Mouse (Mus musculus): Measurements from ENCODE around the gene Foxa1.
A peak's percentile ranks its signal among the peaks of the same experiment; 100 is the strongest.

Gene Foxa1

DNA sequence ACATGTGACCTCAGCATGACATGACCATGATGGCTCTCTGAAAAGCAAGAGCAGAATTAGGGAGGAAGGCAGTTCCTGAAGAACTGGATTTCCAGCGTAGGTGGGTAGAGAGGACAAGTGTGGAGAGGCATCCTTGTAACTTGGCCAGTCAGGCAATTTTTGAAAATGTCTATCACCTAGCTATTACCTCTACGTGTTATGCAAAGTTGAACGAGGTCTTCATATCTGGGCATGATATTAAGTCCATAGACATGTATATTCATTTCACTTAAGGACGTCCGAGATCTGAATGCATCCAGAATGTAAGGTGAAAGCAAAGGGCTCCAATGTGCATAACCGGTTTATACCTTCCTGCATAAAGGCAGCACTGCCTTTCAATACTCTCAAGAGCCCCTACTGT is 5.6 kb downstream of the Foxa1 start:
- DNase-seq (ENCODE audit: low read depth, low spot score), result no peak

DNA sequence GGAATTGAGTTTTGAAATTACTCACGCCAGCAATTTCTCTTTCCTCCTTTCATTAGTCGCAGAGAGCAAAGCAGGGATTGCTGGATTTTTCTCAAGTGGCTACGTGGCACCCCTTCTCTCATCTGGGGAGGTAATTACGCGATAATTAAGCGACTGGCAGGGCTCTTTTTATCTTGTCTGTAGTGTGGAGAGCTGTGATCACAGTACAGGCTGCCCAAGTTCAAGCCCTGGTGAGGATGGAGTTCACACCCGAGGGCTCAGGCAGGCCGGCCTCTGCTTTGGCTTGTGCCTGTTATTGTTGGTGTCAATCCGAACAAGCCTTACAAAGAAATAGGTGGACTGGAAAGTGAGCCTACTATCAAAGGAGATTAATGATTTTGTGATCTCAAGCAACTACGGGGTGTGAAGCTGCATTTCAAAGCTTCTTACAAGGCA is 7.1 kb downstream of the Foxa1 start:
- peak; percentile 55 for DNase-seq (ENCODE audit: low read depth, low spot score)

DNA sequence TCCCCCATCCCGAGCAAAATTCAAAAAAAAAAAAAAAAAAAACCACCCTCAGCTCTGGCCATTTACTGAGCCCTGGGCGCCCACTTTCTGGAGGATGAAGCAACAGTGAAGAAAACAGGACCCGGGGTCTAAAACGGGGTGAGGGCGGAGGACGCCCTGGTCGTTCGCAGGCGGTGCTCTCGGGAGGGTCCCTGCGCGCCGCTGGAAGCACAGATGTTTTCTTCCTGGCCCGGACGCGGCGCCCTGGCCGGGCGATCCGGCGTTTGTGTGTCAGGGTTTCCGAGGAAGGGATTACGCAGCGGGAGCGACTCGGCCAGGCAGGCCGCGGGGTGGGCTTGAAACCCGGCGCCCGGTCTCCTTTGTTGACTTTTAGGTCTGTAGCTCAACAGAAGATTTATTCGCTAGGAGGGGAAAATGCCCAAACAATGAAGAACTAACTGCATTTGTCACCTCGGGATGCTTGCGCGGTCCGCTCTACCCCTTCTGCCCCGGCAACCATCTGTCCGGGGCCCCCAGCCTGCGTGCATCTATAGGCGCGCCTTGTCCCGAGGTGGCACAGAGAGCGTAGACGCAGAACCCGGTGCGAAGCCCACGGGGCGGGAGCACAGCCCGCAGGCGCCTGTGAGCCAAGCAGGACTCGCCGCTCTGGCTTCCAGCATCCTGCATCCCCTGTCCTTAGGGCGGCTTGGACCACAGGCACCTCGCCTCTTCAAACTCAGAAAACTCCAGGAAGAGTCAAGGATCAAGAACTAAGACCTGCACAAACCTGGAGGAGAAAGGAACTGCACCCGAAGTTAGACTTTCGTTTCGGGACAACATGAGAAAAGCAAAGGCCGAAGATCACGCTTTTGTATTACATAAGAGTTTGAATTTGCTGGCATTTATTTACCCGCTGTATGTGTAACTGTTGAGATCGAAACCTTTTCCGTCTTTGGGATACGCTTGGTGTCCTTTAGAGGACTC is 7.8 kb downstream of the Foxa1 start:
- peak; percentile 71 for DNase-seq (ENCODE audit: low read depth, low spot score)

DNA sequence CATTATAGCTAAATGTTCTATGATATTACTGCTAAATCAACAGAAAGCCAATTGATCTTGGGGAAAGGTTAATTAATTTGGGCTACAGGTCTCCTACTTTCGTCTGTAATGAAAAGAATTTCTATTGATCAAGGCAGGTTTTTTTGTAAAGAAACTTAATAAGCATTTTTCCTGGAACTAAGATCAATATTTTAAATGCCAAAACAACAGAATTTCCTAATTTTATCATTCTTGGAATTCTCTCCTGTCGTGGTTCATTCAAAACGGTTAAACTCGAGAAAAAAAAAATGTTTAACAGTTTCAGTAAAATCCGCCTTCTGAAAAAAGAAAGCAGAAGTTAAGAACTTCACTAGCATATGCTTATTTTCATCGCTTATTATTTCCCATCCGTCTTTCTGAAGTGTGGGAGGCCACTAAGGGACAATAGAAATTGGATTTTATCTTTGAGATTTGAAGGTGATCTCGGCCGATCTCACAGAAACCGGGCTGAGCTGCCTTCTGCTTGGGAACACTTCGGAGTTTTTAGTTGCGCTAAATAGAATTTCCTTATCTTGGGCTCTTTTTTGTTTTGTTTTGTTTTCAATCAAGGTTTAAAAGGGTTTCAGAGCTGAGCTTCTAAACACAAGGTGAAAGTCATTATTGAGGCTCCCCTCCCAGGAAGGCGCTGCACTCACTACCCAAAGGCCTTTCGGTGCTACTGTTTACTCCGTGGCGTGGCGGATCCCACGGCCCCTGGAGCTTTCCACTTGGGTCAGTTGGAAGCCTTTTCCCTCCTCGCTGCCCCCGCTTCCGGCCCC is 8.7 kb downstream of the Foxa1 start:
- peak; percentile 63 for DNase-seq (ENCODE audit: low read depth, low spot score)

DNA sequence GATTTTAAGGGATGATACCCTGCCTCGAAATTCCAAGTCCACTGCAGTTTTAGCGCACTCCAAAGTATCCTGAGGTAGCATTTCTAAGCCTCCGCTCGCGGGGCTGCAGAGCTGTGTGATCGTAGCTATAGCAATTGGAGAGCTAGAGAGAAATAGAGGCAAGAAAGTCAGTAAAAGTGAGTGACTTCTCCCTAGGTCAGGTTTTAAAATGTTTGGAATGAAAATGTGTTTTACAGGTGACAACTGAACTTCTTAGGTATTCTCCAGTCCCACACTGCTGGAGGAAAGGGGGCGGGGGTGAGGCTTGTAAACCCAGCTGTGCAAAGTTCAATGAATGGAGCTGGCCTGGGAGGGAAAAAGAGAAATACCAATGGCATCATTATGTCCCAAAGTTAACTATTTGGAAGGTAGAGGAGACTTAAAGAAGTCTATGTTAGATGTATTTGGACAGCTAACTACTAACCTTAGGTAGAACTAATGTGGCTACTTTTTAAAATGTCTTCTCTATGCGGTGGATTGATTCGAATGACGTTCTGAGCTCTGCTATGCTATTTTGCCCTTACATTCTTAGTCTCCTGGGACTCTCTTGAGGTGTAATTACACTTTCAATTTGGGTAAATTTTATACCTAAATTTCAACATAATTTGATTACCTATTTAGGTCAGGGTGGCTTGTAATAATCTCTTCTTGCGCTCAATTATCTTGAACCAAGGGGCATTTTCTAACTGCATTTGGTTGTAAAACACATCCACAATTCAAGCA is 9.6 kb downstream of the Foxa1 start:
- DNase-seq (ENCODE audit: low read depth, low spot score), result no peak

DNA sequence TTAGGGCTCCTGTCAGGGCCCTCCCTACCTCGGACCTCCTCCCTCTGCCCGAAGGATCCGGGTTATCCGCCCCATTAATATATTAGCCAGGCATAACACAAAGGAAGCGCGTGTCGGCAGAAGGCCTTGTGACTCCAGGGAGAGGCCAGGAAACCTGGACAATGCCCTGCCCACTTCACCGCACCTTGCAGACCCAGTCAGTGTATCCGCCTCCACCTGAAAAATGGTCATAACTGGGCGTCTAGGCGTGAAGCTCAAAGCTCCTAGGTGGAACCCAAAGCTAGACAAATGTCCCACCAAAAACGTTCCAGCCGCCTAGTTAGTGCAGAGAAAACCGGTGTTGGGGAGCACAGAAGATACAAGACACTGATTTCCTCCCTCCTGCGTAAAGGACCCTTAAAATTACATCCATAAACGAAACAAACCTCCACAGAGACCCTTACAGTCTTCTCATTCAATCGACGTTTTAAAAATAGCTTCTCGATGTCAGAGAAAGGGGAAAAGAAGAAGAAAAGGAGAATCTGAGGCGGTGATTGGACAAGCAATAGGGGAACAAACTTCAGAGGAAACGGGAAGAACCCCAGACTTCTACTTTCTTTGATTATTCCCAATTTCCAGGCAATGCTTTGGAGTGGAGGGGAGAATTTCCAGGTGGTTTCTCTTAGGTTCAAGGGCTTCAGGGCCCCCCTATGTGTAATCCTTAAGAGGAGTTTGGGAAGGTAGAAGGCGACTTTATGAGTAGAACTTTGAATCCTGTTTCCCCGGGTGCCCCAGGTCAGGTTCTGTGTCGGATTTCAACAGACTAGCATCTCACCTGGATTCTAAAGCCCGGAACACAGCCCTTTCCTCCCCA is 10.4 kb downstream of the Foxa1 start:
- no peak for DNase-seq (ENCODE audit: low read depth, low spot score)

DNA sequence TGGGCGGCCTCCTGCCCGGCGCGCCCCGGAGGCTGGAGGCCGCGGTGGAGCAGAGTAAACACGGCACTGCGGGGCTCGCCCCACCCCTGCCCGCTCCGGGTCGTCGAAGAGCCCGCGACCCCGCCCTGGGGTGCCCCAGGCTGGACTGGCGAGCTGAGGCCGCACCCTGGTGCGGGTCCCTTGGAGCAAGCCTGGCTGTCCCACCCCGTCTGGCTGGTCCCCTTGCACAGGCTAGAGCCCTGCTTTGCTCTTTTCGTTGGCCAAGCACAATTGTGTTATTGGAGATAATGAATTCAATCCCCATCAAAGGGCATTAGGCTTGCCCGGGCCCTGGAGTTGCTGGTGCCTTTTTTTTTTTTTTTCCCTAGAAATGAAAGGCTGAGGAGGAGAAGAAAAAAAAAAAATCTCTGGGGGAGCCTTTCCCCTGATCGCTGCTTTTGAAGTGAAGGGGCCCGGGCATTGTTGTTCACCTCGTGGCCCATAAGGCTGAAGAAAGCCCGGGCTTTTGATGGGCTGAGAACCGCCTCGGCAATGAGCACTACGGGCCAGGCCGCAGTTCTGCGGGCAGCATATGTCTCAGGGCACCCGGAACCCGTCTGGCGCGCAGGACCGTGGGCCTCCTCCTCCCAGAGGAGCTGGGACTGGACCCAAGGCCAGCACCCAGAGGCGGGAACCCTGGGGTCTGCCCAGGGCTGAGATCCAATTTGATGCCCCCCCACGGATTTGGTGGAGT is 11.7 kb downstream of the Foxa1 start:
- DNase-seq (ENCODE audit: low read depth, low spot score), result no peak

DNA sequence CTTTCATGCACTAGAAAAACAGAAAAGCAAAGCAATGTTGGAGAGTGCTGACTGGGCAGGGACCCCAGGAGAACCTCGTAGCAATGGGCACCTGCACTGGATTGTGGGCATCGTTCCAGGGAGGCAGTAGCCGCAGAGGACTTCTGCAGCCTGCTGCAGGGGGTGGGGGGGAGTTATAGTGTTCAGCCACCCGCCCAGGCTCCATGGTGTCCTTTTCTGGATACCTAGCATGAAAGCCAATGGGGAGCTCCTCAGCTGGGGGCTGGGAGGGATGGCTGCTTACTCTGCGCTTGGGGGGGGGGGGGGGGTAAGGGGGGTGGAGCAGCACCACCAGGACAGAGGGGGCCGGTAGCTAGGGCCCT is 12.2 kb downstream of the Foxa1 start:
- DNase-seq (ENCODE audit: low read depth, low spot score), result no peak

DNA sequence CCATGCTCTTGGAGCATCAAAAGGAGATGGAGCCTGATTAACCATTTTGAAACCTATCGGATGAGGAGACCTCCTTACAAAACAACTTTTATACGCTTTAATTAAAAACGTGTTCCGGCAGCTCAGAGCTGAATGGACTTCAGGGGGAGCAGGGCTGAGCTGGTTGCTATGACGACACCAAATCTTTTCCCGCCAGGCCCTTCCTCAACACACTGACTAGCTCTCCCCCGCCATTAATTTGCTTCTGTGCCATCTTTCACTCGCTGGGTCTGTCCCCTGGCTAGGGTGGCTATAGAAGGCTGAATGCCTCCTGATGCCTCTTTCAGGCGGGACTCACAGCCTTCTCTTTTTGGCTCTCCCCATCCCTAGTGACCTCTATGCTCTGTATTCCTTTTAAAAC is 16.2 kb downstream of the Foxa1 start:
- DNase-seq (ENCODE audit: low read depth, low spot score), result no peak

DNA sequence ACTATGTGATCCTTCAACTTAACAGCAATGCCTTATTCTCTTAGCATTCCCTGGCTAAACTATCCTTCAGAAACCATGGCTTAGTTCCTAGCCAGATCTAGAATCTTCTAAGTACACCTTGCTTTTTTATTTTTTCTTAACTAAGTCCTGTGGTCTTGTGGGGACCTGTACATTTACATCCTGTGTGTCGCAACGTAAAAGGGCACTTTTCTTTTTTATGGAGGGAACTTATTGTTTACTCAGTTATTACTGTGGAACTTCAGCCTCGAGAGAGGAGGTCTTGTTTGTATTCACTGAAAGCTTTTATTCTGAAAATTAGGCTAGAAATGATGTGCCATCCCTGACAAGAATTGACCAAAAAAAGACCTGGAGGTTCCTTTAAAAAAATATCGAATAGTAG is 18.4 kb downstream of the Foxa1 start:
- DNase-seq (ENCODE audit: low read depth, low spot score), result no peak

DNA sequence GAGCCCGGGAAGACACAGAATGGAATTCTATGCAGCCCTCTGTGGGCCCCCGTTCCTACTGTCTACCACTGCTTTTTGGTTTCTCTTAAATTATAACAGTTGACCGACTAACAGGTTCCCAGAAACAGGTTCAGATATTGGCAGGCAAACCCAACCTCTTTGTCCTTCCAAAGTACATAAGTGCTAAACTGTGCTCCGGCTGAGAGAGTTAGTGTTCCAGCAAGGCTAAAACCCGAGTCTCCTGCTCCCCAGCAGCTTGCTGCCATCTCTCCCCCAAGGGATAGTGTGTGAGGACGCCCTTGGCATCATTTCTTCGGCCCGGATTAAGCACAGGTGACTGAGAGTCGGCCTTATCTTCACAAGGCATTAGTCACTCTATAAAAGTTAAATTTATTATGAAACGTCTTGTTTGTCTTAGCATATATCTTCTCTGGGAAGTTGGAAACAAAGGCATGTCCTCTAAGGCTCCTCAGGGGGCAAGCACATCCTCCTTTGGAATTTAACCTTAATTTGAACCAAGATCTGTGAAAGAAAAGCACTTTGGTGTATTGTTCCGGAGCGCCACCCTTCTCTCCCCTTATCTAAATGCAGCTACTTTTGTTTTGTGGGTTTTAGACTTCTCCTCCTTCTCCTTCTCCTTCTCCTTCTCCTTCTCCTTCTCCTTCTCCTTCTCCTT is 30.9 kb downstream of the Foxa1 start:
- DNase-seq (ENCODE audit: low read depth, low spot score), result no peak

DNA sequence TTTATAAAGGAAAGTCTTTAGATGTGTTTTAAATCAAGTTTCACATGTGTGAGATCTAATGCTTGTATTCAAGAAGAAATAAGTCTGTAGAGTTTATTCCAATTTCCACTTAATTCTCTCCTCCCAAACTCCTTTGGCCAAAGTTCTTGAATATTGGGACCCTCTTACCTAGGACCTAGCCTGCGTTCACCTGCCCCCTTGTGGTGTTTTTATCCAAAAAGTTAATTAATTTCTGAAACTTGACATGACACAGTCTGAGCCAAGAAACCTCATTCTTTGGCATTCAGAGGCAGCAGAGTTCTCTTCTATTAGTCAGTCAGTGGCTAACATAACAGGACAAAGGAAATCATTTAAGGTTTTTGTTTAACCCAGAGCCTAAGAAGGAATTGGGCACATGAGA is 32.2 kb downstream of the Foxa1 start:
- DNase-seq (ENCODE audit: low read depth, low spot score), result no peak

DNA sequence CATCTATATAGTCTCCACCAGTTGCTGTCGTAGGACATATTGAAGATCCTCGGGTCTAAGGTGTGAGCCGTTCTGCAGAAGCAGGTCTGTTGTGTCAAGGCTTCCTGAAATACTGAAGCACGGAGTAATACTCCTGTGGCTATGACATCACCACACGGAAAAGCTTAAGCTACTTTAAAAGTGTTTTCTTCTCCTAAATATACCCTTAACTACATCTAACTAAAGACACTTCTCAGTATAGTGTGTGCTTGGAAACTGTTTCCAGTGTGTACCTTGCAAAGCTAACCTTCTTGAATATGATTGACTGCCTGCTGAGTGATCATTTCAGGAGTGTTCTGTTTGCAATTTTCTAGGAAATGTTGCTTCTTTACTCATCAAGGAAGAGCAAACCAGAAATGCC is 35.2 kb downstream of the Foxa1 start:
- no peak for DNase-seq (ENCODE audit: low read depth, low spot score)

DNA sequence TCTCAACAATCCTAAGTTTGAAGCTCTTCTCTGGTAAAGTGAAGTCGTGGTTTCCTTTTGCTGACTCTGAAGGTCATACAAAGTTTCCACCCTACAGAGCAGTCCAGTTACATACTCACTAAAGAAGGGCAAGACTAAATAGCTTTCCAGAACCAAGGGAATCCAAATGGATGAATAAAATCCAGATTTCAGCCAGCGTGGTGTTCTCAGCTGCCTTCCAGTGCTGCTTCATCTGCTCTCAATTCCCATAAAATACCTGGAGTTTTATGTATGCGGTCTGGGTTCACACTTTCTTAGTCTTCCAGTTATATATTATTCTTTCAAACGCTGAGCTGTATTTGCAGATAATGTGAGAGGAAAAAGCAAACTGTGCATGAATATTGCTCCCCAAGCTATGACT is 35.6 kb downstream of the Foxa1 start:
- DNase-seq (ENCODE audit: low read depth, low spot score), result no peak

DNA sequence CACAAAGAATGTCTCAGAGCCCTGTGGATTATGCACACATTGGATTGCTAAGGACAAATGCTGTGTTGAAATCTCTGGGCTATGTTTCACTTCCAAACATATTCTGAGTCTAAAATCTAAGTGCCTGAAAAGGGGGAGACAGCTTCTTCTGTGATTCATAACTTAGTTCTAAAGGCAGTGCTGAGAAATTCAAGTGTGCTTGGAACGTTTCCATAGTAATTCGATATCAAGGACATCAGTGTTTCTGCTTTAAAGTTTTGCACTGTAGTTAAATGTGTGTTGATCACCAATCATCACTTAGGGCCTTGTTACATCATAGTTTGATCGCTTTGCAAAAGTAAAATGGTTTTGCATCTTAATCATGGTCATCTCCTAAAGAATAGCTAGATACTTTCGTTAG is 37.0 kb downstream of the Foxa1 start:
- no peak for DNase-seq (ENCODE audit: low read depth, low spot score)

DNA sequence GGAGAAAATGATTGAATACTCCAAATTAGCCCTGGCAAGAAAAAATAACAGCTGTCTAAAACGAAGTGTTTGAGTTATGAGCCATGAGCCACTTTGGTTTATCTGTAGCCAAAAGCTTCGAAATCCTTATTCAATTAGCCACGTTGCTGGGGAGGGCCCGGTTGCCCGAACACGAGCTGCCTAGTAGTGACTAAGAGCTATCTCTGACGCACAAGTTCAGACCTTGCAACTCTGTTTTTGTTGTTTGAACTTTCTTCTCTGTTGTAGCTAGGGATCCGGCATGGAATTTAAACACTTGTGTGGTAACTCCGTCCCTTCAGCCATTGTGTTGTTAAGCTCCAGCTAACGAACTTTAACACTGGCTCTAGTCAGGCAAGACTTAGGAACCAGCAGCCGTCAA is 37.8 kb downstream of the Foxa1 start:
- DNase-seq (ENCODE audit: low read depth, low spot score), result no peak

DNA sequence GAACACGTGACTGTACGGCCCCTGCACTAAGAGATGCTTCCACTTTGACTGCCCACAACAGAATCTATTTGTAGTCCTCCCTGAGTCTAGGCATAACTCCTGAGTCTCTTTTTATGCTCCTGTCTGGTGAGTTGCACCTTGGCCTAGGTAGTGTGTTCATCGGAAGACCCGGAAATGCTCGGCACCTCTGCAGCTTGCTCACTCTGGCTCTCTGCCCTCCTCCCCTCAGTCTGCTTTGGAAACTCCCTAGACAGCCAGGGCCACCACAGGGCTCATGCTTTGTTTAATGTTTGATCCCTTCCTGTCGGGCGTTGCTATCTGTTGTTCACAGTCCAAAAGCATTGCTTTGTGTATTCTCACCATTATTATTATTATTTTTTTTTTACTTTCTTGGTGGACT is 41.4 kb downstream of the Foxa1 start:
- DNase-seq (ENCODE audit: low read depth, low spot score), result no peak

DNA sequence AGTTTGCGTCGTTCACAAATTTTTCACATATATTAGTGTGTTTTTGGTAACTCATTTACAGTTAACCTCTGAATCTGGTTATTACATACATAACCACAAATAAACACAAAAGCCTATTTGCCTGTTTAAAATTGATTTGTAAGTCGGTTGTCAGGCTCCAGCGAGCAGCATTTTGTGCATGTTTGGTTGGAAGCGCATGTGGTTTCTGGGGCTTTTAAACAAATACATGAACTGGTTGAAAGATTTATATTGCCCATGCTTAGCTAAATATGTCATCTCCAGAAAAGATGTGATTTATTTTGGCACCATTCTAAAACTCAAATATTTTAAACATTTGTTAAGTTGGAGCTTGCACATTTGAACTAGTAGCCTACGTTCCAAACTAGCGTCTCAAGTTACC is 46.5 kb downstream of the Foxa1 start:
- no peak for DNase-seq (ENCODE audit: low read depth, low spot score)

DNA sequence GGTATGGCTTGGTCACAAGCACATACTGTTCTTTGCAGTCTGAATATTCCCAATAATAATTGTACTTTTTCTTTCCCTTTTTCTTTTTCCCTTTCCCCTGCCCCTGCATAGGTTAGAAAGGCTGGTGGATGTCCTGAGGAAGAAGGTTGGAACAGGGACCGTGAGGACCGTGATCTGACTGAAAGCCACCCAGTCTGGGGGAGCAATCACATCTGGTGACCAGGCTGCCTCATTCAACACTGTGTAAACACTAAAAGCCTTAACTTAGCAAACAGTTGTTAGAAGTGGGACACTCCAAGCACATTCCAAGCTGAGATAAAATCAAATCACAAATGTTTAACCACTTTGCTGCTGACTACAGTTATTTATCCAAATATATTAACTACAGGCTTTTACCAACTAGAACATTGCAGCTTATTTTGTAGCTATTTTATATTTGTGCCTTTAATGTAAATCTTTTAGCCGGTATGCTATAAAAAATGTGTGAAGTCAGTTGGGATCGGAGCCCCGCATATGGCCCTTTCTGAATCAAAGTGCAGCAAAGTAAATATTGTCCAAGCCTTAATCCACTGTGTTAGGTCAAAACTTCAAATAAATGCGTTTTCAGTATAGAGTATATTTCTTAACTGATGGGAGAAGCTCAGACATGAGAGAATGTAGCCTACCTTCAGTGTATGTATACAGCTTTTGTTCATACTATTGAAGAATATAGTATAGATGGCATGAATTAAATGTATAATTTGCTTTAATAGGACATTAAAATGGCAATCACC is 50.2 kb downstream of the Foxa1 start:
- DNase-seq (ENCODE audit: low read depth, low spot score), result no peak

Data from A20 (cell line).